Mouse (Mus musculus): ENCODE measurements around the gene Olfr187. TPM values are rescaled to one million over a fixed set of nuclear protein-coding genes. Genes with fewer than 3 reads are reported as not detected.
"Not testable (repeated sequence)": the region's sequence is repeated elsewhere in the genome, so short reads cannot be mapped to it uniquely, and the experiment has no call there.

Gene Olfr187
- not detected for total RNA-seq (2021)
- long read RNA-seq: 0 reads

DNA sequence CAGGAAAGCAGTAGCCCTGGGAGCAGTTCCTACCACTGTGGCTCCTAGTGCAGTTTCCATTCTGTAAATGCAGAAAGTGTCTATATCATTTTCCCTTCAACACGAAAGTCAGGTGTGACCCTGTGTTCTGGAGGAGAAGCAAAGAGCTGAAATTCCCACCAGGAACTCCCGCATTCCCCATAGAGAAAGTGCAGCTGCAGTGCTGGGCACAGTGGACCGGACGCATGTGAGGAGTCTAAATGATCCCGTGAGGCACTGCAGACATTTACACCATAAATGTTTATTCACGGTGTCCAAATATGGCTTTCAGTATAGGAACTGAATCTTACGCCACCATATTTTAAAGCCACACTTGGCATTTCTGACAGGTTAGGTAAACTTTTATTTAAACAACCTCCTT, at the start of gene Olfr187:
Gene Olfr187 (minus strand): TSS at position 58 of the 400 bp plus-strand sequence.
- DNase-seq (ENCODE audit: low spot score in 2 of 2): no peak

GRCm38 (mm10) chr16:59081113-59081512, 41.5 kb upstream of the Olfr187 start:
- DNase-seq (ENCODE audit: low spot score in 2 of 2): not testable (repeated sequence)

DNA sequence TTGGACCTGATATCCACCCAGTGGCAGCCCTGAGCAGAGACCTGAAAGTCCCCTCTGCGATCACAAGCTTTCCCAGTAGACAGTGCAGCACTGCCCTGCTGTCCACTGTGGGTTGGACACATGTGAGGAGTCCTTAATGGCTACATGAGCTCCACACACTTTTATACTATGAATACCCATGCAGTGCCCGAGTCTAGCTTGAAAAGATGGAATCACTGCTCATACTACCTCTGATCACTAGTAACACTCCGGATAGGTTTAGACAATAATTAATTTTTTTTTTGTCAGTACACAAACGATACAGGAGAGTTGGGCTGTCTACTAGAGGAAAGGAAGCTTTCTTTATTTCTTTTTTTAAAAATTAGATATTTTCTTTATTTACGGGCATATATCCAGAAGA, 38.3 kb upstream of the Olfr187 start, which contains the start of gene Olfr190:
Gene Olfr190 (minus strand): TSS at position 101 of the 400 bp plus-strand sequence.
- no peak for DNase-seq (ENCODE audit: low spot score in 2 of 2)

DNA sequence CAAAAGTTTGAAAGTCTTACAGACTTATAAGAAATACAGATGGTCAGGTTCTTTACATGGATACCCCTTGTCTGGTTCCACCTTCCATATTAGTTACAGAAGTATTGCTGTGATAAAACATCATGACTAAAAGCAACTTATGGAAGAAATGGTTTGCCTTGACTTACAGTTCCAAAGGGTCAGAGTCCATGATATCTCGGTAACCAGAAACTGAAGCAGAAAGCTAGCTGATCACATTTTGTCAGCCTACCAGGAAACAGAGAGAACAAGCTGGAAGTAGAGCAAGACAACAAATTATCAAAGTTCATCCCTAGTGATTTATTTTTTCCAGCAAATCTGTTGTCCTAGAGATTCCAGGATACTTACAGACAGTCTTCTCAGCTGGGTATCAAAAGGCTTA, 34.0 kb upstream of the Olfr187 start:
- DNase-seq (ENCODE audit: low spot score in 2 of 2): no peak

DNA sequence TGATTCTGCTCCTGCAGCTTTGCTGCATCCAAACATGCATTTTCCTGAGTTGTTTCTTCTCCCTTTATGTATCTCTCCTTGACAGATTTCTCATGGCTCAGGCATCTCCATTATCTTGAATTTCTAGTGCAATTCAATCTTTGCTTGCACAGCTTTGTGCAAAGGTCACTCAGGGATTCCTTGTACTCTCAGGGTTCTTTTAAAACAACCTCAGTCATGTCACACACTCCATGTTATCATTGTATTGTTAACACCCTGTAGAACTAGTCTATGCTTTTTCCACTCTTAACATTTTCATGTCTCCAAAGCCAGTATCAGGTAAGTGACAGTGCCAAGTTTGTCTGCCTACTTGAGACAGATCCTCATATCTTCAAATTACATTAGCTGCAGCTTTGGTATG, 32.2 kb upstream of the Olfr187 start:
- no peak for DNase-seq (ENCODE audit: low spot score in 2 of 2)

DNA sequence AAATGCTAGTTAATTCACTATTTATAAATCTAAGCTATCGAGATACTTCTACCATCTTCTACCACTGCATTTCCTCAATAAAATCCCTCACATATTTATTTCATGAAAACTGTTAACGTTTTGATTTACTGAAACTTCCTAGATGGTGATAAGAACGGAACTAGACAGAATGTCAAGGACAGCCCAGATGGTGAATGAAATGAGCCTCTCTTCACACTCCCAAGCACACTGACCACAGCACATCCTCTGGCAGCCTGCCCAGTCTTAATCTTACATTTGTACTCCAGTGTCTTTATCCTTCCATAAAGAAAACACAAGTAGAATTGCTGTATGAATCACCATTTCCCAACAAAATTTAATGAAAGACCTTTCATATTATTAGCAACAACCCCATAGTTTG, 22.8 kb upstream of the Olfr187 start:
- DNase-seq (ENCODE audit: low spot score in 2 of 2): not testable (repeated sequence)

- DNase-seq (ENCODE audit: low spot score in 2 of 2): not testable (repeated sequence)
Observed at GRCm38 (mm10) chr16:59049286-59049685, 9.7 kb upstream of the Olfr187 start.

GRCm38 (mm10) chr16:59048860-59049259, 9.3 kb upstream of the Olfr187 start:
- no peak for DNase-seq (ENCODE audit: low spot score in 2 of 2)

GRCm38 (mm10) chr16:59047579-59047978, 8.0 kb upstream of the Olfr187 start:
- DNase-seq (ENCODE audit: low spot score in 2 of 2): no peak

DNA sequence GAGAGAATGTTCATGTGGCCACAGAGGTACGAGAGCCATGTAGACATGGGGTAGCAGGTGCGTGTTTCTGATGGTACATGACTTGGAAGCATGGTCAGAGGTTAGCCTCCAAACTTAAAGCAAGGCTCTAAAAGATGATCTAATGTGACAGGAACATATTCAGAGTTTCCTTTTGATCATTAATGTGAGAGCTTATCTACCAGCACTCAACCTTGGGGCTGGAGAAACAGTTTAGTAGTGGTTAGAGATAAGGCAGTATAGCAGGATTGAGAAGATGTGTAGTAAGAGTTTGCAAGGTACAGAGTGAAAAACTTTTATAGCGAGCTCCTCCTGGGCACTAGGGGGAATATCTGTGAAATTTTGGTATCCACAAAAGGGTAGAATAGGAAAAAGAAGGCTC, 6.3 kb upstream of the Olfr187 start:
- DNase-seq (ENCODE audit: low spot score in 2 of 2): no peak

- no peak for DNase-seq (ENCODE audit: low spot score in 2 of 2)
Observed at GRCm38 (mm10) chr16:59030191-59030590, 9.4 kb downstream of the Olfr187 start, which contains the start of gene Olfr186. Gene Olfr186, minus strand, starts transcription at chr16:59030291.

- DNase-seq (ENCODE audit: low spot score in 2 of 2): no peak
Observed at GRCm38 (mm10) chr16:59013357-59014018, 26.1 kb downstream of the Olfr187 start.

GRCm38 (mm10) chr16:59007146-59007545, 32.4 kb downstream of the Olfr187 start:
- no peak for DNase-seq (ENCODE audit: low spot score in 2 of 2)

DNA sequence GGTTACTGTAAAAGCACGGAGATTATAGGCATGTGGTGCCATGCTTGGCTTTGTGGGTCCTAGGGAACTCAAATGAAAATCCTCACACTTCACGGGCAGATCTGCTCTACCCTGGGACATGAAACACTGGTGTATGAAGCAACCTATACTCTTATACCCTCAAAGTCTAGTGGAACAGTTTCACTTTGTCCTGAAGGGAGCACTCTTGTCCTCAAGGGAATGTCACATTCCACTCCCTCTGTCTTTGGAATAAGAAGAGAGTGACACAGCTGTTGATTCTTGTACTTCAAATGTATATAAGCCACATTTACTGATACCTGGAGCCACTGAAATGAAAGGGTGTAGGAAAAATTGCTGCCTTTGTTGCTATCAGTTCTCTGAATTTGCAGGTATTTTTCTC, 44.5 kb downstream of the Olfr187 start, which contains the start of gene Olfr183:
Gene Olfr183 (plus strand): TSS at position 301 of the 400 bp plus-strand sequence.
- no peak for DNase-seq (ENCODE audit: low spot score in 2 of 2)

Other genes starting within 250 kb of the Olfr187 start
- not detected for gene Olfr173, start 239.5 kb downstream of the Olfr187 start, total RNA-seq (2021)
- gene Olfr175-ps1, start 213.0 kb downstream of the Olfr187 start, total RNA-seq (2021): not detected
- gene Olfr177, start 165.0 kb downstream of the Olfr187 start, total RNA-seq (2021): not detected
- gene Olfr178, start 147.7 kb downstream of the Olfr187 start, total RNA-seq (2021): not detected
- not detected for gene Olfr181, start 111.0 kb downstream of the Olfr187 start, total RNA-seq (2021)
- not detected for gene Olfr180, start 110.4 kb downstream of the Olfr187 start, total RNA-seq (2021)
- gene Olfr183, start 44.4 kb downstream of the Olfr187 start, total RNA-seq (2021): not detected
- not detected for gene Olfr186, start 9.5 kb downstream of the Olfr187 start, total RNA-seq (2021)
- not detected for gene Olfr190, start 38.2 kb upstream of the Olfr187 start, total RNA-seq (2021)
- not detected for gene Olfr191, start 50.1 kb upstream of the Olfr187 start, total RNA-seq (2021)
- gene Olfr193, start 72.1 kb upstream of the Olfr187 start, total RNA-seq (2021): not detected
- not detected for gene Olfr194, start 81.3 kb upstream of the Olfr187 start, total RNA-seq (2021)
- not detected for gene Olfr195, start 107.3 kb upstream of the Olfr187 start, total RNA-seq (2021)
- gene Olfr196, start 130.7 kb upstream of the Olfr187 start, total RNA-seq (2021): not detected
- gene Olfr198, start 163.8 kb upstream of the Olfr187 start, total RNA-seq (2021): not detected
- gene Olfr199, start 180.0 kb upstream of the Olfr187 start, total RNA-seq (2021): not detected
- gene Olfr201, start 232.9 kb upstream of the Olfr187 start, total RNA-seq (2021): not detected
- not detected for gene Olfr202, start 247.0 kb upstream of the Olfr187 start, total RNA-seq (2021)

Data from layer of hippocampus, postnatal 10 days (tissue).